Mouse (Mus musculus) hindbrain, embryonic 12.5 days (tissue): ENCODE measurements at regions not wholly inside any gene's neighbourhood (a gene's known extent, or its start where the extent isn't known, plus 50 kb on each side); places are given as distances from the start of the nearest gene placed in this dataset.

Experiments
- ATAC-seq: fragments of 200-750 bp; cut with Nextera tagmentation; 2 replicates; pipeline ENCODE4 v1.8.0; 2017; ENCODE audit warnings: moderate TSS enrichment; ENCODE audit not compliant: low FRiP score
- H3K27ac ChIP-seq: fragments of 300-500 bp; sonication (generic); 2 replicates; pipeline ENCODE4 v1.5.1; 2016; ENCODE audit warnings: mild to moderate bottlenecking
- H3K27me3 ChIP-seq: fragments of 300-500 bp; sonication (generic); 2 replicates; pipeline ENCODE4 v1.6.1; 2016; ENCODE audit warnings: mild to moderate bottlenecking
- H3K36me3 ChIP-seq: fragments of 300-500 bp; sonication (generic); 2 replicates; pipeline ENCODE4 v1.6.1; 2016; ENCODE audit warnings: mild to moderate bottlenecking
- H3K4me1 ChIP-seq: fragments of 300-500 bp; sonication (generic); 2 replicates; pipeline ENCODE4 v1.6.1; 2016
- H3K4me2 ChIP-seq: fragments of 300-500 bp; sonication (generic); replicated peaks from 2 replicates; pipeline ENCODE4 v1.6.1; 2016; ENCODE audit warnings: mild to moderate bottlenecking
- H3K4me3 ChIP-seq: fragments of 300-500 bp; sonication (generic); 2 replicates; pipeline ENCODE4 v1.5.1; 2016; ENCODE audit warnings: mild to moderate bottlenecking
- H3K9ac ChIP-seq: fragments of 300-500 bp; sonication (generic); 2 replicates; pipeline ENCODE4 v1.6.1; 2016; ENCODE audit warnings: mild to moderate bottlenecking, moderate library complexity
- H3K9me3 ChIP-seq: fragments of 300-500 bp; sonication (generic); replicated peaks from 2 replicates; pipeline ENCODE4 v1.6.1; 2016; ENCODE audit warnings: mild to moderate bottlenecking
- WGBS: fragments of 180-500 bp; shearing (Covaris S2); methylation state at CpG from one replicate; pipeline ENCODE4 v1.1.7; 2016; 5-methylcytosine and 5-hydroxymethylcytosine counted together

- no peak overlapping the region for H3K4me2 ChIP-seq
- H3K9me3 ChIP-seq: no peaks in the 10 kb centered on the region
- H3K36me3 ChIP-seq: no peaks in the 10 kb centered on the region
- no peak overlapping the region for H3K4me3 ChIP-seq
- no peaks in the 10 kb centered on the region for H3K4me1 ChIP-seq
- H3K27ac ChIP-seq: no peak overlapping the region
- ATAC-seq: no peak
- 87% methylated on average over 3 of the region's 3 CpGs for WGBS
- H3K9ac ChIP-seq: no peak overlapping the region
- H3K27me3 ChIP-seq: no peaks in the 10 kb centered on the region
Measured at GRCm38 (mm10) chr9:50395543-50395942, 50.8 kb upstream of the Rpl10-ps3 start.

GRCm38 (mm10) chr9:50396051-50396450 is 51.3 kb upstream of the Rpl10-ps3 start:
- no peaks in the 10 kb centered on the region for H3K36me3 ChIP-seq
- WGBS: 79% methylated on average over 7 of the region's 7 CpGs
- ATAC-seq: no peak
- H3K27ac ChIP-seq: no peak overlapping the region
- H3K27me3 ChIP-seq: no peaks in the 10 kb centered on the region
- H3K9me3 ChIP-seq: no peaks in the 10 kb centered on the region
- no peak overlapping the region for H3K4me3 ChIP-seq
- no peaks in the 10 kb centered on the region for H3K4me1 ChIP-seq
- no peak overlapping the region for H3K4me2 ChIP-seq
- no peak overlapping the region for H3K9ac ChIP-seq

GRCm38 (mm10) chr9:50408396-50408795 is 63.6 kb upstream of the Rpl10-ps3 start:
- no peaks in the 10 kb centered on the region for H3K9me3 ChIP-seq
- H3K27ac ChIP-seq: no peak overlapping the region
- no peak overlapping the region for H3K9ac ChIP-seq
- no peaks in the 10 kb centered on the region for H3K27me3 ChIP-seq
- H3K4me1 ChIP-seq: no peaks in the 10 kb centered on the region
- ATAC-seq: no peak
- H3K4me3 ChIP-seq: no peak overlapping the region
- no peaks in the 10 kb centered on the region for H3K36me3 ChIP-seq
- no peak overlapping the region for H3K4me2 ChIP-seq
- 86% methylated on average over 4 of the region's 4 CpGs for WGBS

GRCm38 (mm10) chr9:50408845-50409244 is 64.1 kb upstream of the Rpl10-ps3 start:
- Histone ChIP-seq H3K4me3 (no peak overlapping the region), H3K4me2 (no peak overlapping the region), H3K27ac (no peak overlapping the region), H3K9me3 (no peaks in the 10 kb centered on the region), H3K27me3 (no peaks in the 10 kb centered on the region), H3K9ac (no peak overlapping the region), H3K4me1 (no peaks in the 10 kb centered on the region), H3K36me3 (no peaks in the 10 kb centered on the region)
- no peak for ATAC-seq
- 73% methylated on average over 4 of the region's 4 CpGs for WGBS

- H3K4me2 ChIP-seq: no peak overlapping the region
- ATAC-seq: no peak
- no peaks in the 10 kb centered on the region for H3K4me1 ChIP-seq
- no peak overlapping the region for H3K27ac ChIP-seq
- H3K9me3 ChIP-seq: no peaks in the 10 kb centered on the region
- H3K9ac ChIP-seq: no peak overlapping the region
- no peaks in the 10 kb centered on the region for H3K27me3 ChIP-seq
- no peaks in the 10 kb centered on the region for H3K36me3 ChIP-seq
- 85% methylated on average over 8 of the region's 8 CpGs for WGBS
- H3K4me3 ChIP-seq: no peak overlapping the region
Measured at GRCm38 (mm10) chr9:50412986-50413385, 68.2 kb upstream of the Rpl10-ps3 start.

GRCm38 (mm10) chr9:50413514-50414335 is 69.0 kb upstream of the Rpl10-ps3 start:
- no peak overlapping the region for H3K4me2 ChIP-seq
- no peaks in the 10 kb centered on the region for H3K27me3 ChIP-seq
- no peaks in the 10 kb centered on the region for H3K4me1 ChIP-seq
- WGBS: 84% methylated on average over 9 of the region's 9 CpGs
- H3K36me3 ChIP-seq: no peaks in the 10 kb centered on the region
- H3K9ac ChIP-seq: no peak overlapping the region
- no peaks in the 10 kb centered on the region for H3K9me3 ChIP-seq
- no peak overlapping the region for H3K4me3 ChIP-seq
- H3K27ac ChIP-seq: no peak overlapping the region
- ATAC-seq: no peak

- Histone ChIP-seq H3K9me3 (no peaks in the 10 kb centered on the region), H3K4me1 (no peaks in the 10 kb centered on the region), H3K9ac (no peak overlapping the region), H3K36me3 (no peaks in the 10 kb centered on the region), H3K4me2 (no peak overlapping the region), H3K27ac (no peak overlapping the region), H3K4me3 (no peak overlapping the region), H3K27me3 (no peaks in the 10 kb centered on the region)
- WGBS: 74% methylated on average over 6 of the region's 6 CpGs
- ATAC-seq: no peak
Measured at GRCm38 (mm10) chr9:50414796-50415340, 70.1 kb upstream of the Rpl10-ps3 start.

- H3K4me3 ChIP-seq: no peak overlapping the region
- H3K27ac ChIP-seq: no peak overlapping the region
- H3K4me1 ChIP-seq: no peaks in the 10 kb centered on the region
- H3K36me3 ChIP-seq: no peaks in the 10 kb centered on the region
- no peaks in the 10 kb centered on the region for H3K27me3 ChIP-seq
- no peak overlapping the region for H3K4me2 ChIP-seq
- no peak for ATAC-seq
- 0 out of 2 replicates have a peak, but pooled peaks cover 4% of the 10 kb centered on the region for H3K9me3 ChIP-seq
- no peak overlapping the region for H3K9ac ChIP-seq
- WGBS: 78% methylated on average over 3 of the region's 3 CpGs
Measured at GRCm38 (mm10) chr9:50416677-50417076, 71.9 kb upstream of the Rpl10-ps3 start.

GRCm38 (mm10) chr9:50421061-50421460 is 73.3 kb upstream of the Plet1 start:
- Histone ChIP-seq H3K4me1 (peaks cover 7% of the 10 kb centered on the region; the same call in 1 of the 2 replicates), H3K27me3 (no peaks in the 10 kb centered on the region), H3K36me3 (no peaks in the 10 kb centered on the region), H3K4me2 (no peak overlapping the region), H3K9ac (no peak overlapping the region), H3K4me3 (no peak overlapping the region), H3K27ac (no peak overlapping the region), H3K9me3 (0 out of 2 replicates have a peak, but pooled peaks cover 4% of the 10 kb centered on the region)
- ATAC-seq: no peak
- 92% methylated on average over 2 of the region's 2 CpGs for WGBS

GRCm38 (mm10) chr9:50421572-50422285 is 72.6 kb upstream of the Plet1 start:
- Histone ChIP-seq H3K4me1 (peaks cover 7% of the 10 kb centered on the region; the same call in 1 of the 2 replicates), H3K9ac (no peak overlapping the region), H3K27ac (no peak overlapping the region), H3K27me3 (no peaks in the 10 kb centered on the region), H3K4me2 (no peak overlapping the region), H3K36me3 (no peaks in the 10 kb centered on the region), H3K9me3 (0 out of 2 replicates have a peak, but pooled peaks cover 4% of the 10 kb centered on the region), H3K4me3 (no peak overlapping the region)
- WGBS: 76% methylated on average over 23 of the region's 23 CpGs
- no peak for ATAC-seq

- no peak overlapping the region for H3K4me3 ChIP-seq
- no peak for ATAC-seq
- no peak overlapping the region for H3K4me2 ChIP-seq
- no peak overlapping the region for H3K27ac ChIP-seq
- 0 out of 2 replicates have a peak, but pooled peaks cover under 1% of the 10 kb centered on the region for H3K9me3 ChIP-seq
- H3K27me3 ChIP-seq: peaks cover 6% of the 10 kb centered on the region; the same call in 1 of the 2 replicates
- 34% methylated on average over 4 of the region's 4 CpGs for WGBS
- no peaks in the 10 kb centered on the region for H3K36me3 ChIP-seq
- H3K4me1 ChIP-seq: peaks cover 7% of the 10 kb centered on the region; the same call in 1 of the 2 replicates
- no peak overlapping the region for H3K9ac ChIP-seq
Measured at GRCm38 (mm10) chr9:50425866-50426495, 68.3 kb upstream of the Plet1 start.

GRCm38 (mm10) chr9:50430147-50430546 is 64.2 kb upstream of the Plet1 start:
- peaks cover 6% of the 10 kb centered on the region; the same call in 1 of the 2 replicates for H3K27me3 ChIP-seq
- no peak overlapping the region for H3K9ac ChIP-seq
- H3K27ac ChIP-seq: no peak overlapping the region
- no peaks in the 10 kb centered on the region for H3K36me3 ChIP-seq
- WGBS: 87% methylated on average over 7 of the region's 7 CpGs
- 0 out of 2 replicates have a peak, but pooled peaks cover 4% of the 10 kb centered on the region for H3K4me1 ChIP-seq
- H3K4me2 ChIP-seq: no peak overlapping the region
- ATAC-seq: no peak
- no peaks in the 10 kb centered on the region for H3K9me3 ChIP-seq
- H3K4me3 ChIP-seq: no peak overlapping the region
